In the genomic region with DNA sequence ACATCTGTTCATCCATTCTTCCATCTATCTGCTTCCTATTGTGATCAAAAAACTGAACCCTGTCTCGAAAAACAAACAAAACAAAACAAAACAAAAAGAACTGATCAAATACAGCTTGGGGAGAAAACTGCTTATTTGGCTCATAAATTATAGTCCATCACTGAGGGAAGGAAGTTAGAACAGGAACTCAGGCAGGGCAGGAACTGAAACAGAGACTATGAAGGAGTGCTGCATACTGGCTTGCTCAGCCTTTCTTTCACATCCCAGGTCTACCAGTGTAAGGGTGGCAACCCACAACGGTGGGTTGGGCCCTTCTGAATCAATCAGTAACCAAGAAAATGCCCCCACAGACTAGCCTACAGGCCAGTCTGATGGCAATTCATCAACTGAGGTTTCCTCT, we compare ENCODE assay signal across 8 mouse cellular contexts. TPM values are rescaled to one million over a fixed set of nuclear protein-coding genes. Genes with fewer than 3 reads are reported as not detected.
DNase-seq lines count a peak whose midpoint lies in the region; ATAC-seq lines count a peak whose summit lies in the region.

No protein-coding gene starts in this region.

- WGBS in heart, embryonic 15.5 days = 78% methylated on average over 2 of the region's 2 CpGs
- WGBS in embryonic facial prominence, embryonic 10.5 days = 90% methylated on average over 2 of the region's 2 CpGs
- 82% methylated on average over 2 of the region's 2 CpGs for WGBS in hindbrain, embryonic 16.5 days
- WGBS in midbrain, embryonic 13.5 days = 84% methylated on average over 2 of the region's 2 CpGs

- H3K9me3 ChIP-seq in heart, embryonic 15.5 days (replicated peaks) = no peaks in the 10 kb centered on the region
- no peaks in the 10 kb centered on the region for H3K9me3 ChIP-seq in embryonic facial prominence, embryonic 10.5 days
- H3K9me3 ChIP-seq in hindbrain, embryonic 16.5 days (ENCODE audit: control insufficient read depth, low read length) = no peaks in the 10 kb centered on the region
- no peaks in the 10 kb centered on the region for H3K9me3 ChIP-seq in midbrain, embryonic 13.5 days

- peak overlapping the region; percentile 80 for H3K27ac ChIP-seq in heart, embryonic 15.5 days
- H3K27ac ChIP-seq in embryonic facial prominence, embryonic 10.5 days (replicated peaks) = peak overlapping the region; percentile 94
- peak overlapping the region; percentile 83 for H3K27ac ChIP-seq in hindbrain, embryonic 16.5 days (ENCODE audit: low read depth, low read length)
- H3K27ac ChIP-seq in midbrain, embryonic 13.5 days = peak overlapping the region; percentile 83

- no peak for DNase-seq in heart, postnatal 10 days
- no peak for DNase-seq in embryonic facial prominence, embryonic 10.5 days (ENCODE audit: low spot score)
- DNase-seq in frontal cortex, postnatal 10 days (ENCODE audit: low spot score in 2 of 2) = no peak

- H3K9ac ChIP-seq in heart, embryonic 15.5 days = peak overlapping the region; percentile 87
- peak overlapping the region; percentile 95 for H3K9ac ChIP-seq in hindbrain, embryonic 16.5 days (ENCODE audit: low read depth, low read length)
- H3K9ac ChIP-seq in midbrain, embryonic 13.5 days (replicated peaks) = peak overlapping the region; percentile 98

- no peaks in the 10 kb centered on the region for H3K27me3 ChIP-seq in heart, embryonic 15.5 days
- no peaks in the 10 kb centered on the region for H3K27me3 ChIP-seq in embryonic facial prominence, embryonic 10.5 days (replicated peaks; ENCODE audit: low read depth, poor library complexity, severe bottlenecking)
- no peaks in the 10 kb centered on the region for H3K27me3 ChIP-seq in hindbrain, embryonic 16.5 days (replicated peaks; ENCODE audit: control insufficient read depth, insufficient read depth, low read length)
- no peaks in the 10 kb centered on the region for H3K27me3 ChIP-seq in midbrain, embryonic 13.5 days

- peak overlapping the region; percentile 73 for H3K4me3 ChIP-seq in heart, embryonic 15.5 days
- H3K4me3 ChIP-seq in embryonic facial prominence, embryonic 10.5 days = peak overlapping the region; percentile 97
- peak overlapping the region; percentile 95 for H3K4me3 ChIP-seq in hindbrain, embryonic 16.5 days (ENCODE audit: low read length)
- H3K4me3 ChIP-seq in midbrain, embryonic 13.5 days (replicated peaks) = peak overlapping the region; percentile 97

- H3K36me3 ChIP-seq in heart, embryonic 15.5 days = peaks cover 4% of the 10 kb centered on the region; the same call in 1 of the 2 replicates
- peaks cover 25% of the 10 kb centered on the region for H3K36me3 ChIP-seq in embryonic facial prominence, embryonic 10.5 days (replicated peaks)
- no peaks in the 10 kb centered on the region for H3K36me3 ChIP-seq in hindbrain, embryonic 16.5 days (ENCODE audit: control insufficient read depth, insufficient read depth, low read length)
- H3K36me3 ChIP-seq in midbrain, embryonic 13.5 days = peaks cover 7% of the 10 kb centered on the region

- H3K4me2 ChIP-seq in heart, embryonic 15.5 days = peak overlapping the region; percentile 79
- H3K4me2 ChIP-seq in hindbrain, embryonic 16.5 days (ENCODE audit: low read length) = peak overlapping the region; percentile 85
- peak overlapping the region; percentile 98 for H3K4me2 ChIP-seq in midbrain, embryonic 13.5 days (replicated peaks)

- intact Hi-C loops in heart, postnatal 10 days (cut with DNase I) = no loop called here

- H3K4me1 ChIP-seq in heart, embryonic 15.5 days (replicated peaks) = peaks cover 35% of the 10 kb centered on the region
- peaks cover 35% of the 10 kb centered on the region for H3K4me1 ChIP-seq in embryonic facial prominence, embryonic 10.5 days
- peaks cover 13% of the 10 kb centered on the region for H3K4me1 ChIP-seq in hindbrain, embryonic 16.5 days (ENCODE audit: control insufficient read depth, insufficient read depth, low read depth, low read length)
- H3K4me1 ChIP-seq in midbrain, embryonic 13.5 days (replicated peaks) = peaks cover 22% of the 10 kb centered on the region

- ATAC-seq in heart, embryonic 15.5 days (replicated peaks; ENCODE audit: insufficient number of reproducible peaks, insufficient read depth, low FRiP score, low read depth) = no peak
- no peak for ATAC-seq in hindbrain, embryonic 16.5 days
- no peak for ATAC-seq in midbrain, embryonic 13.5 days
- no peak for ATAC-seq in erythroid progenitor cell, adult 5-6 weeks (replicated peaks; ENCODE audit: low FRiP score, poor library complexity, severe bottlenecking)
- ATAC-seq in monocyte, adult 5-6 weeks (replicated peaks; ENCODE audit: insufficient number of reproducible peaks, low FRiP score, low TSS enrichment, poor library complexity, severe bottlenecking) = no peak

RNA-seq across cellular contexts. Expression of gene Cttn, which starts 0.3 kb away (rescaled TPM):
- 109 and 134 TPM in 2 replicates for polyA plus RNA-seq in heart, embryonic 15.5 days (2015; fragmentation: Nextera tagmentation; extraction: Ambion mirVana)
- 10 to 100 TPM; 69.2 to 76.5 TPM for total RNA-seq in heart, postnatal 10 days (2021)
- polyA plus RNA-seq in embryonic facial prominence, embryonic 10.5 days (2016; fragmentation: Nextera tagmentation; extraction: Ambion mirVana) = 196 and 200 TPM in 2 replicates
- polyA plus RNA-seq in hindbrain, embryonic 16.5 days (2015; fragmentation: Nextera tagmentation; extraction: Ambion mirVana) = 181 and 192 TPM in 2 replicates
- polyA plus RNA-seq in midbrain, embryonic 13.5 days (2015; fragmentation: Nextera tagmentation; extraction: Ambion mirVana) = 194 and 201 TPM in 2 replicates
- total RNA-seq in erythroid progenitor cell, adult 5-6 weeks (2015; ENCODE audit: low replicate concordance) = 1.3 and 4.3 TPM in 2 replicates
- total RNA-seq in erythroid progenitor cell, adult 5-6 weeks (2017; ENCODE audit: low replicate concordance) = 4.1 and 6.9 TPM in 2 replicates
- total RNA-seq in monocyte, adult 5-6 weeks (2017) = 2.1 to 5.7 TPM (median 3.0 TPM) in 3 replicates
